Mouse (Mus musculus): ENCODE measurements at regions not wholly inside any gene's neighbourhood (a gene's known extent, or its start where the extent isn't known, plus 50 kb on each side); places are given as distances from the start of the nearest gene placed in this dataset.

DNA sequence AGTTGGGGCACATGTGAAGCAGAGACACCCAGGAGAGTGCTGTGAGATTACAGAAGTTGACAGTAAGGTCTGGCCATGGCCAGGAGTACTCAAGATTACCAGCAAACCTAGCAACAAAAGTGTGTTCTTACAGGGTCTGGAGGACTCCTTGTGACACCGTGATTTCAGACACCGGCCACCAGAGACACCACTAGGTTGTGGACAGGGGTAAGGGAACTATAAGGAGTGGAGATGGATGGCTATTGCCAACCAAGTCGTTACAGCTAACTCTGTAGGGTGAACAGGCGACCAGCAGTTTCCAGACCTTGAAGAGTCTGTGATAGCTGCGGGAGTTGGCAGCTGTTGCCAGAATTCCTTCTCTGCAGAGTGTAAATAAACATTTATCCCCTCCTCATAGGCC, 54.4 kb upstream of the Cnih3 start:
- 59% methylated on average over 5 of the region's 5 CpGs for WGBS
- no peaks in the 10 kb centered on the region for H3K4me1 ChIP-seq (ENCODE audit: control insufficient read depth, insufficient read depth, low read length)
- H3K27me3 ChIP-seq (replicated peaks; ENCODE audit: control insufficient read depth, insufficient read depth, low read length): no peaks in the 10 kb centered on the region
- no peak overlapping the region for H3K4me3 ChIP-seq (ENCODE audit: low read length)
- H3K27ac ChIP-seq (ENCODE audit: low read length): no peak overlapping the region
- no peaks in the 10 kb centered on the region for H3K36me3 ChIP-seq (ENCODE audit: control insufficient read depth, insufficient read depth, low read length)
- no peak overlapping the region for H3K4me2 ChIP-seq (ENCODE audit: low read depth, low read length)
- no peak for ATAC-seq
- H3K9ac ChIP-seq (ENCODE audit: low read depth, low read length): no peak overlapping the region
- H3K9me3 ChIP-seq (ENCODE audit: control insufficient read depth, low read length): no peaks in the 10 kb centered on the region

DNA sequence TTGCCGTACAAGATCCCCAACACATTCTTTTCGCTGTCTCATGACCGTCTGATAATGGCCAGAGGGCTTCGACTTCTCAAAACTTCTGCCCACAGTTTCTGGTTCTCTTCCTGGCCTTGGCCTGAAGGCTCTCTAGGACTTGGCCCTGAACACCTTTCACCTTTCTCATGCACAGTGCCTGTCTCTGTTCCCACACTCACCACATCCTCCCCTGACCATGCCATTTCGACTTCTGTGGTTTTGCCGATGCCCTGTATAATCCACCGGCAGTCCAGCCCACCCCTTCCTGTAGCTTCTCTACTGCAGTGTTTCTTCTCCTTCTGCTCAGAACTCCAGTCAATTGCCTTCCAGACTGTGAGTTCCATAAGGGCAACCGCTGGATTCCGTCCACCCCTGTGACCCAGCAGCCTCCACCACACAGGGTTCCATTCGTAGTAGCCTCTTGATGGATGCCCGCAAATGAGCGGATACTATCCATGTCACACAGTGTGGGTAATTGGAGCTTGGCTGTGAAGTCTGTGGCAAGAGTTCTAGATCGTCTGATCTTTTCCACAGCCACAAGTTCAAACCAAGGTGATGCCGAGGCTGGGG, 53.3 kb upstream of the Cnih3 start:
- Histone ChIP-seq H3K27me3 (replicated peaks; ENCODE audit: control insufficient read depth, insufficient read depth, low read length) (no peaks in the 10 kb centered on the region), H3K9me3 (ENCODE audit: control insufficient read depth, low read length) (no peaks in the 10 kb centered on the region), H3K4me2 (ENCODE audit: low read depth, low read length) (no peak overlapping the region), H3K27ac (ENCODE audit: low read length) (no peak overlapping the region), H3K4me3 (ENCODE audit: low read length) (no peak overlapping the region), H3K36me3 (ENCODE audit: control insufficient read depth, insufficient read depth, low read length) (no peaks in the 10 kb centered on the region), H3K9ac (ENCODE audit: low read depth, low read length) (no peak overlapping the region), H3K4me1 (ENCODE audit: control insufficient read depth, insufficient read depth, low read length) (no peaks in the 10 kb centered on the region)
- ATAC-seq: no peak
- WGBS: 81% methylated on average over 14 of the region's 14 CpGs

DNA sequence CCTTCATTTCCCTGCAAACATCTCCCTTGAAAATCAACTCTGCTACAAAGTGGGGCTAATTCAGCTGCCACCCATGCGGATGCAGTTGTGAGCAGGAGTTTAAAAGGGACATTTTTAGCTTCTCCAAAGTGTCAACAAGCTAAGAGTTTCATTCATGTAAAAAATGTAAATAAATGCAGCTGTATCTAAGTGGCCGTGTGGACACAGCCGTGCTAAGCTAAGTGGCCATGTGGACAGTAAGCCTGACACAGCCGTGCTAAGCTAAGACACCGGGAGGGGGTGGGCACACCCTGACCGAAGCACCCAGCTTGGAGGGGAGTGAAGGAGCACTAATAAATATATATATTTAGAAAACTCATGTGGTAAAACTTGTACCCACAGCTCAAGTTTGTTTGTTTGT, 52.6 kb upstream of the Cnih3 start:
- H3K27ac ChIP-seq (ENCODE audit: low read length): no peak overlapping the region
- H3K4me1 ChIP-seq (ENCODE audit: control insufficient read depth, insufficient read depth, low read length): no peaks in the 10 kb centered on the region
- 66% methylated on average over 6 of the region's 6 CpGs for WGBS
- no peaks in the 10 kb centered on the region for H3K36me3 ChIP-seq (ENCODE audit: control insufficient read depth, insufficient read depth, low read length)
- no peaks in the 10 kb centered on the region for H3K9me3 ChIP-seq (ENCODE audit: control insufficient read depth, low read length)
- no peak overlapping the region for H3K9ac ChIP-seq (ENCODE audit: low read depth, low read length)
- H3K27me3 ChIP-seq (replicated peaks; ENCODE audit: control insufficient read depth, insufficient read depth, low read length): no peaks in the 10 kb centered on the region
- H3K4me2 ChIP-seq (ENCODE audit: low read depth, low read length): no peak overlapping the region
- peak; percentile 38; the same call in 1 of the 2 replicates for ATAC-seq
- no peak overlapping the region for H3K4me3 ChIP-seq (ENCODE audit: low read length)

DNA sequence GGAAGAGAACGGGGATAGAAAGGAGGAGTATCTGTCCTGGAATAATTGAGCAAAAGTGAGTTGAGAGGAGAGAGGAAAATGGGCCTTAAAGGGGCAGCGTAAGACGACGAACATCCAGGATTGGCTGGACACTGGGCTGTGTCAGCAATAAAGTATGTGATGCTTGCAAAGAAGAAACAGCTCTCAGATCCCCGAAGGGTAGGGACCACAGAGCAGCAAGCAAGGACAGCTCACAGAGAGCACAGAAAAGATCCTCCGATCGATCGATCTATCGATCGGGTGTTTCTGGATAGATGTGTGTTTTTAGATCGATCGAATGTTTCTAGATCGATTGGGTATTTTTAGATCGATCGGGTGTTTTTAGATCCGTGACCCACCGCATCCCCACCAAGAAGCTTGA, 50.3 kb upstream of the Cnih3 start:
- no peak overlapping the region for H3K4me3 ChIP-seq (ENCODE audit: low read length)
- H3K9ac ChIP-seq (ENCODE audit: low read depth, low read length): no peak overlapping the region
- H3K27ac ChIP-seq (ENCODE audit: low read length): no peak overlapping the region
- H3K4me1 ChIP-seq (ENCODE audit: control insufficient read depth, insufficient read depth, low read length): no peaks in the 10 kb centered on the region
- H3K27me3 ChIP-seq (replicated peaks; ENCODE audit: control insufficient read depth, insufficient read depth, low read length): no peaks in the 10 kb centered on the region
- 94% methylated on average over 17 of the region's 17 CpGs for WGBS
- H3K9me3 ChIP-seq (ENCODE audit: control insufficient read depth, low read length): no peaks in the 10 kb centered on the region
- no peaks in the 10 kb centered on the region for H3K36me3 ChIP-seq (ENCODE audit: control insufficient read depth, insufficient read depth, low read length)
- H3K4me2 ChIP-seq (ENCODE audit: low read depth, low read length): no peak overlapping the region
- ATAC-seq: no peak

Measured in intestine, embryonic 16.5 days (tissue).